Mouse (Mus musculus) thymus, postnatal 36 days (tissue): ENCODE measurements around the gene Abcb6.

Experiments
- DNase-seq, 2 experiments: peaks; one replicate each; pipeline ENCODE4 v3.0.0; 2022; ENCODE audit warnings: mixed read lengths in 2 of 2

Gene Abcb6

GRCm38 (mm10) chr1:75142301-75143261, 37.6 kb downstream of the Abcb6 start, which contains the start of the genes Cnppd1 and Retreg2:
Gene Cnppd1 (minus strand): TSS chr1:75142711.
Gene Retreg2 (plus strand): TSS chr1:75142778.
- DNase-seq, result peak; percentile 97

GRCm38 (mm10) chr1:75141486-75142190, 38.6 kb downstream of the Abcb6 start:
- peak; percentile 77 to 82 for DNase-seq

- peak in 1 of 2 experiments; percentile 9 for DNase-seq
Observed at GRCm38 (mm10) chr1:75140601-75141190, 39.5 kb downstream of the Abcb6 start.

- no peak for DNase-seq
Observed at GRCm38 (mm10) chr1:75138448-75138847, 41.7 kb downstream of the Abcb6 start.

GRCm38 (mm10) chr1:75136730-75137129, 43.5 kb downstream of the Abcb6 start:
- no peak for DNase-seq

GRCm38 (mm10) chr1:75136293-75136692, 43.9 kb downstream of the Abcb6 start:
- no peak for DNase-seq

GRCm38 (mm10) chr1:75133421-75134207, 46.6 kb downstream of the Abcb6 start, which contains the start of gene Slc23a3:
Gene Slc23a3 (minus strand): TSS chr1:75133890.
- DNase-seq, result no peak

- DNase-seq, result no peak
Observed at GRCm38 (mm10) chr1:75128641-75129040, 51.6 kb downstream of the Abcb6 start.

GRCm38 (mm10) chr1:75125418-75125817, 54.8 kb downstream of the Abcb6 start:
- no peak for DNase-seq

GRCm38 (mm10) chr1:75124346-75125321, 55.6 kb downstream of the Abcb6 start, which contains the start of gene Nhej1:
Gene Nhej1 (minus strand): TSS chr1:75125200.
- peak; percentile 94 to 98 for DNase-seq

GRCm38 (mm10) chr1:75122211-75122610, 58.0 kb downstream of the Abcb6 start:
- DNase-seq, result peak; percentile 35 to 37
